Mouse (Mus musculus) B cell, adult 2 months (primary cell): ENCODE data around the gene 4931428L18Rik.
"Not testable (repeated sequence)": the region's sequence is repeated elsewhere in the genome, so short reads cannot be mapped to it uniquely, and the experiment has no call there.

Experiments
- DNase-seq, 2 experiments: peaks; one replicate each; pipeline ENCODE4 v3.0.0; 2022

The 4931428L18Rik gene

DNA sequence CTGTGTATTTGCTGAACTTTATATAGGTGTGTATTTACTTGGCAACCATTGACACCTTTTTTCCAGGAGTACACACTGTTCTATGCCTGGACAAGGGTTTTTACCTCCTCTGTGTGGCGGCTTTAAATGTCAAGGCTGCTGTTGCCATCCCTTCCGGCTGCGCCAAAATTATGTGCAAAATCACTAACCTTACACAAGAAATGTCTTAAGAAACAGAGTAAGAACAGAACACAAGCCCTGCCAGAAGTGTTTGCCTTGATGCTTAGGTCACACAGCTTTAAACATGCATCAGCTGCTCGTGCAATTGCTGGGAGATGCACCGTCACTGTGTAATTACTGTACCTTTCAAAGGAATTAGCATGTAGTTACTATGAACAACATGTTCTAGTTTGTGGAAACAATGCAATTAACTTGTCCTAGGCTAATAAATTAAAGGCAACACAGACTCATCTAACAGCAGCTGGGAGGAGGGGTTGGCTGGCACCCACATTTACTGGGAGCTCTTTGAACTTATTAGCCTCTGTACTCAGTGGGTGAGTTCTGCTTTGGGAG, 171.0 kb downstream of the 4931428L18Rik start:
- no peak for DNase-seq

DNA sequence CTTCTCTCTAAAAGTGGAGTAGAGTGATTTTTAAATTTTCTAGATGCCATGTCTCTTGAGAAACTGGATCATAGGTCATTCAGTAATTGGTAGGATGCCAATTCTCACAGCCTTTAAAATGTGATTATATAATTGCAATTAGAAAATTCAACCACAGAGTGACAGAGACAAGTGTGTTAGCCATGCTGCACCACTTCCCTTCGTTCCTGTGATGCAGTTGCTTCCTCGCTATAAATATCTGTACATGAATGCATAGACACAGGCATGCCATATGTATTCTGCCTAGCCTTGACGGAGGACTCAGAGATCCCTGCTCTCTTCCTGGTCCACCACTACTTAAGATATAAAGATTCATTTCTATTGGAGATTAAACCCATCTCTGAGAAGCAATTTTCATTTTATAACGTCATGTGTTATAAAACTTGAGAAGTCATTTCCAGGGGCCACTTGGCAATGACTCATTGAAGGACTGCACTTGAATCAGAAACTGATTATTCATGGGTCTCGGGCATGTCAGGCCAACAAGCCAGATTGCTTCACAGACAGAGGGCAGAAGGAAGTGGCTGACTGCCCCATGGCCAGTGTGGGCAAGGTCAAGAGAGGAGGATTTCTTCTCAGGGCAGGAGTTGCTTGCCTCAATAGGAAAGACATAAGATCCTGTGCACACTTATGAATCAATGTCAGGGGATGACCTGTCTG, 172.4 kb downstream of the 4931428L18Rik start:
- no peak for DNase-seq

DNA sequence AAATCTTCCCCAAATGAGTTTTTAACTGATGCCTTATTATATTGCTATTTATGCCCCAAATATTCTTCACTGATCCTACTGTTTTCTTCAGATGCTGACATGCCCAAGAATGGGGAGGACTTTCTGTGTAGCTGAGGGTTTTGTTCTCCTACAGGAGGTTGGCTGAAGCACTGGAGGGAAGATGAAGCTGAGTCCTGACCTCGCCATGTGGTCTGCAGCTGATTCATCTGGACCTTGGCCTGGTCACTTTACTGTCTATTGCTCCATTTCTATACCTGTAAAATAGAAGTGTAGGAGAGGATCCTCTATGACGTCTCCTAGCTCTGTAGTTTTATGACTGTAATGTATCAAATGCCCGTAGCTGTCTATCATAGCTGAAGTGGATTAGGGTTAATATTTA, 179.3 kb downstream of the 4931428L18Rik start:
- DNase-seq, result no peak

DNA sequence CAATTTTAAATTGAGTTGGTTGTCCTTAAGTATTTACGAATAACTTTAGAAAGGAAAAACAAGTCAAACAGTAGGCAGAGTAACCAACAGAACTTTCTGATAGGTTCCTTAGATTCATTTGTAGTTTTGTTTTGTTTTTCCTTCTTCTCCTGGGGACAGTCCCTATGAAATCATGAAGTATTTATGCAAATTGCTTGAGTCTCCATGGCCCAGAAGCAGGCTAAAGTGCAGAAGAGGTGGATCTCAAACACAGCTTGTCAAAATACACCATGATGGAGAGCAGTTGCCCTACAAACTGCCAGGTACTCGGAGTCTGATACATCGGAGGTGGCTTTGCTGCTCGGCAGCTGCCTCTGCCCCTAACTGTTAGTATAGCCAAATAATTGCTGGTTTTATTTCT, 179.7 kb downstream of the 4931428L18Rik start:
- DNase-seq, result no peak

DNA sequence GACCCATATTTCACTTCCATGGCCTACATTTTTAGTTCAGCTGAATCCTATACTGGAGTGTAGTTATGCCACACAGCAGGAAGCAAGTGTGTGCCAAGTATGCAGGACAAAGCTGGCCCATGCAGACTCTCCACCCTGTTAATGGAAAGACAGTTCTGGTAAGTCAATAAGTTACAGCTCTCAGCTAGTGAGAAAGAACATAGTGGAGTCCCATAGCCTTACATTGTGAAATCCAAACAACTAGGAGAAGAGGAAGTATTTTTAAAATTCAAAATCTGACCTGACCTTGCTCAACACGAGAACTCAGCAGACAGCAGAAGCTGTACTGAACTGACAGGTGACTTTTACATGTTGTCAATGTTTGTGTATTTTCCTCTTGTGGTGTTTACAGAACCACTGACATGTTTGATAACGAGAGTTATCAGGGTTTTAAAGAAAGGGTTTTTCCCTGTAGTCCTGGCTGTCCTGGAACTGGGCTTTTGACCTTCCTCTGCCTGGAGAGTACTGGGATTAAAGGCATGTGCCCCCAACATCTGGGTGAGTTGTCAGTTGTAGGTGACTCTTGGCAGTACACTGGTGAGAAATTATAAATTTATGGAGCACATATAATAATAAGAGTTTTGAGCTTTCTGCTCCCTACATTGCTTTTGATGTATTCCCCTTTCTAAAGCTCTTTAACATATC, 188.5 kb downstream of the 4931428L18Rik start:
- DNase-seq, result no peak

DNA sequence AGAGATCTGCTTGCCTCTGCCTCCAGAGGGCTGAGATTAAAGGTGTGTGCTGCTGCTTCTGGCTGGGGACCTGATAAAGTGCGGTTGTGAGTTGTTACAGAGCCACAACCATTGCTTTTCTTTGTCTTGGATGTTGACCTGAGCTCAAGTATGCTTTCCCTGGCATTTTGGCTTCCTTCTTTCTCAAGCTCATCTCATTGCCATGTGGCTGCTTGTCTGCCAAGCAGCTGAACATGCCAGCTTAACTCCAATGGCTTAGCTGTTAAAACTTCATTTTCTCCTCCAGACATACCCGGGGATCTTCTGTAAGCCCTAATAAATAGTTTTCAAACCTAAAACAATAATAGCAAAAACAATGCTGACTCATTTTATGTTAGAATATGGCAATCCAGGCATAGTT, 190.1 kb downstream of the 4931428L18Rik start:
- DNase-seq, result no peak

DNA sequence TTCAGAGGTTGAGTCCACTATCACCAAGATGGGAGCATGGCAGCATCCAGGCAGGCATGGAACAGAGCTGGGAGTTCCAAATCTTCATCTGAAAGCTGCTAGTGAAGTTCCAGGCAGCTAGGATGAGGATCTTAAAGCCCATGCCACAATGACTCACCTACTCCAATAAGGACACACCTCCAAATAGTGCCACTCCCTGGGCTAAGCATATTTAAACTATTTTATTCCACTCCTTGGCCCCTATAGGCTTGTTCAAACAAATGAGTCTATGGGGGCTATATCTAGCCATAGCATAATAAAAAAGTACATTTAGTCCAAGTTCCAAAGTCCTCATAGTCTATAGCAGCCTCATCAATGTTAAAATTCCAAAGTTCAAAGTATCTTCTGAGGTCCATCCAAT, 199.3 kb downstream of the 4931428L18Rik start:
- no peak for DNase-seq

DNA sequence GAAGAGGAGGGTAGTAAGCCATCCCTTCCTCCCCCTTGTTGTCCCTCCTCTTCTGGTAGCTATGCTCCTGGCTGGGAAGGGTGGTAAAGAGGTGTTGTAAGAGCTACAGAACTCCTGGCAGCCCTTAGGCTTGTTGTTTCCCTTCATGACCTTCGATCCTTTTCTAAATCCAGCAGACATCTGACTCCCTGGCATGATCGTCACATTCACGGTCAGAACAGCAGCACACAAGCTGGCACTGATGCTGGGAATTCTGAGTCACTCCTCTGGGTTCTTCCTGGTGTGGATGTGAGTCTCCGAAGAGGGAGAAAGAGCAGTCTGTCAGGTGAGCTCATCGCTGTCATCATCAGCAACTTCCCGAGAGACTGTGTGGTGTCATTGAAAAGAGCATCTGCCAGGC, 203.2 kb downstream of the 4931428L18Rik start:
- no peak for DNase-seq

DNA sequence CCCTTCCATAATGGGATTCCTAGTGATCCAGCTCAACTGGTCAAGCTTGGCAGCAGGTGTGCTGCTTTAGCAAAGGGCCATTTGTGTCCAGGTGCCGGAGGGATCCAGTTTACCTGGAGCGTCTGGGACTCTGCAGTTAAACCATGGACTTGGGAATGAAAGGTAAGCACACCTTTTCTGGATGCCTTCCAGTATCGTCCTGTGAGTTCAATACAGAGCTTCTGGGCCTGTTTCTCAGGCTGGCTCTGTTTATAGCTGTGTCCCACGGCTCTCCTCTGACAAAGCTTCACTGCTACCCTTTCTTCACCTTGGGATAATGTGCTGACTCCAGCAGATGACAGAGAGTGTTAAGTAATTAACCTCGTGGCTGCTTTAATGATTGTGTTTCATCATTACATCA, 205.1 kb downstream of the 4931428L18Rik start:
- DNase-seq, result no peak

DNA sequence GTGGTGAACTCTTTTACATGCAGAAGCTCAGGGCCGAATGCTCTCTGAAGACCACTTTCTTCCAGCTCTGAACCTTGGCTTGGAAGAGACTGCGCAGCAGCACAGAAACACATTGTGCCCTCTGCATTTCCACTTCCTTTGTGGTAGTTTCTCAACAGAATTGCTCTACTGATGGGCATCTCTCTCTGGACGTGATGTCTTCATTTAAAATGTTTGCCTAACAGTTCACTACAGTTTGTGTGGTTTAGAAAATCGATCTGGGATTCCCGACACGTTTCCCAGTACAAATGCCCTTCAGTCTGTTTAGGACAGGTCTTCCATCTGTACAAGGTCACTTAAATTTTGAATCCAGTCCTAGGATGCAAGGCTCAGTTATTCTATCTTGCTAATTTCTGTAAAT, 206.4 kb downstream of the 4931428L18Rik start:
- no peak for DNase-seq

DNA sequence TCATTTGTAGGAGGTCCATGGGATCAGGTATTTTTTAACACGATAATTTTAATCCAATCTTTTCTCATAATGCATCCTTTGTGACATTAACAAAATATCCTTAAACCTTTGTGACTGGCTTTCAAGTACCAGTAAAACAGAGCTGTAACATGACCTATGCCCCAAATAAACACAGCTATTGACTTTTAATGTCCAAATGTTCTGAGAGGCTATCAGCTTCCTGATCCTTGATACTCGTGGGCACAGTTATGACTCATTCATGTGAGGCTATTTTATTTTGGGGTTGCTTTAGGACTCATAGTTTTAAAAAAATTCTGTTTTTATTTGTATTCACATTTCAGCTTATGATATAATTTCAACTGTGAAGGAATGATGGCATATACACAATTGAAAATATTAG, 207.2 kb downstream of the 4931428L18Rik start:
- DNase-seq, result no peak

DNA sequence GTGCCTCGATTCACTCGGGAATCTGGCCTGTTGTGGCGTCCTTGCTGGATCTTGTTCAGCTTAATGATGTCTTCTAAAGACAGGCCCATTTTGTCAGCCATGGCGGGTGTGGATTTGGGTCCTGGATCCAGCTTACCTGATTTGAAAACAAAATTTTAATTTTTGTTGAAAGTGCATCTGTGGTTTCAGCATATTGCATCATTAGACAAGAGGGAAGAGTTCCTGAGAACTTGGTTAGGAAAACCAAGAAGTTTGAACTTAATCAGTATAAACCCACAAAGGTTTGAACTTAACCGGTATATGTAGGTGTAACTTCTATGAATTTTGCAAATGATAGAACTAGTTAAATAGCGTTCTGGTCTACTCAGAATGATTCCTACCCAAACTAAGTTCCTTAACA, 244.6 kb downstream of the 4931428L18Rik start, which contains the start of gene AC153137.1:
Gene AC153137.1 (minus strand): TSS at position 101 of the 400 bp plus-strand sequence.
- DNase-seq, result not testable (repeated sequence)

DNA sequence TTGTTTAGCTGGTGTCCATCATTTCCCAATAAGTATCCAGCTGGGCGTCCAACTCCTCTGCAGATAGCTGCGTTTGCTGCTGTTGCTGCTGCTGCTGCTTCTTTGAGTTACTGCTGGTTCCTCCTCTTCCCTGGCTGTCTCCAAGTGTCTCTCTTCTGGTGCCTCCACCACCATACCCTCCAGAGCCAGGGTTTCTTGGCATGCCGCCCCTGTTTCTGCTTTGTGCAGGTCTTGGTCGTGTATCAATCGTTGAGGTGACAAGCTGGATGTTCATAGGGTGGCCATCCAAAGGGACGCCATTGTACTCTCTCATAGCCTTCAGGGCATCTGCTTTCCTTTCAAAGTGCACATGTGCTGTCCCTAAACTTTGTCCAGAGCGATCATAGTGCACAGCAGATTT, 245.2 kb downstream of the 4931428L18Rik start:
- DNase-seq, result not testable (repeated sequence)

DNA sequence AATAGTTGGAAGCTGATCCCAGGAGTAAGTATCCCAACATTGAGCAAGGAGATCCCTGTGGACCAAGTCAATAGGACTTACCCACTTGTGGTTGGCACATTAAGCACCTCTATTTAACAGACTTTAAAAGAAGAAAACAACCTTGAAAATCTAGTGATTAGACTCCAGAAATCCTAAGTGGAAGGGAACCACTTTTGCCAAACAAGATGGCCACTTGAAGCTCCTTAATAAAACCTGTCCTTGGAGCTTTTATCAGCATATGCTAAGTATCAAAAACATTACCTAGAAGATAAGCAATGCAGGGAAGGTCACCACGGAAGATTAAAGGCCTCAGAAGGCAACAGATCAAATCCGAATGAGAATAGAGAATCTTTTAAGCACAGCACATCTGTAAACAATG, 270.7 kb downstream of the 4931428L18Rik start:
- DNase-seq, result no peak

DNA sequence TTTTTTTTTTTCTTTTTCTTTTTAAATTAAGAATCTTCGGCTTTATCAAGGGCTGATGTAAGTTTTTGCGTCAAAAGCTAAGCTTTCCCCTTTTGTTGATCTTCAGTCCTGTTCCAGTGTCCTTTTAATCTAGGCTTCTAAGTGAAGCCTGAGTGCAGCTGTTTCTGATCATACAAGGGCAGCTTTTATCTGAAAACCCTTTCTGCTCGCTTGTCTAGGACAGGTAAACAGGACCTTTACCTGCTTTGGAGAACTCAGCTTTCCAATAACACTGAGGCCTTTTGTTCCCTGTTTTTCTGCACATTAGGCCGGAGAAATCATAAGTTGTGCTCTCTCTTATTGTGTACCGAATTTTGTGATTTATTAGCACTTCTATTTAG, 272.0 kb downstream of the 4931428L18Rik start:
- DNase-seq, result peak in 1 of 2 experiments; percentile 12

DNA sequence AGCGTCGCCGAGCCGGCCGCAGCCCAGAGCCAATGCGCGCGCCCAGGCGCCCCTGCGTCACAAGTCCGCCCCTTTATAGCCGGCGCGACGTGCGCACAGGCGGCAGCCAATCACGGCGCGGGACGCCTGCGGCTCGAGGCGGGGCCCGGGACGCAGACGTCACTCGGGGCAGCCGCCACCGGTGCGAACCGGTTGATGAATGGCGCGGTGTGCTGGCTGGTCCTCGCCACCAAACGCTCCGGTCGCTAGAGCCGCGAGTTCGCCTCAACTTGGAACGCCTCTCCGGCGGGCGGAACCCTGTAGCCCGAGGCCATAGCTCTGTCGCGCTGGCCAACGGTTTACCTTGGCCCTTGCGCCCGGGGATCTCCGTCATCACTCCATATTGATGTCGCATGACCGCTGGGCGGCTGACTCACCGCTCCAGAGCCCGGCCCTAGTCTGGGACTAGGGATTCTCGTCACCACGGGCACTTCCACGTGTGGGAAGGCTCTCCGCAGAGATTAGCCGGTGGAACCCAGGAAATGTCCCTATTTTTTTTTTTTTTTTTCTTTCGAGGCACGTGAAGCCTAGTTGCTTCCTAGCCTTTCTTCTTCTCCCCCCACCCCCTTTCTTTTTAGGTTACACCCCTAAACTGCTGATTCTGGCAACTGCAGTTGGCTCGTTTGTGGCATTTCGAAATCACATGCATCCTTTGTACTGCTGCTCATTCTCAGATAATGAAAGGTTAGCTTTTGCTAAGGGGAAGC, 272.6 kb downstream of the 4931428L18Rik start:
- peak; percentile 97 to 98 for DNase-seq

DNA sequence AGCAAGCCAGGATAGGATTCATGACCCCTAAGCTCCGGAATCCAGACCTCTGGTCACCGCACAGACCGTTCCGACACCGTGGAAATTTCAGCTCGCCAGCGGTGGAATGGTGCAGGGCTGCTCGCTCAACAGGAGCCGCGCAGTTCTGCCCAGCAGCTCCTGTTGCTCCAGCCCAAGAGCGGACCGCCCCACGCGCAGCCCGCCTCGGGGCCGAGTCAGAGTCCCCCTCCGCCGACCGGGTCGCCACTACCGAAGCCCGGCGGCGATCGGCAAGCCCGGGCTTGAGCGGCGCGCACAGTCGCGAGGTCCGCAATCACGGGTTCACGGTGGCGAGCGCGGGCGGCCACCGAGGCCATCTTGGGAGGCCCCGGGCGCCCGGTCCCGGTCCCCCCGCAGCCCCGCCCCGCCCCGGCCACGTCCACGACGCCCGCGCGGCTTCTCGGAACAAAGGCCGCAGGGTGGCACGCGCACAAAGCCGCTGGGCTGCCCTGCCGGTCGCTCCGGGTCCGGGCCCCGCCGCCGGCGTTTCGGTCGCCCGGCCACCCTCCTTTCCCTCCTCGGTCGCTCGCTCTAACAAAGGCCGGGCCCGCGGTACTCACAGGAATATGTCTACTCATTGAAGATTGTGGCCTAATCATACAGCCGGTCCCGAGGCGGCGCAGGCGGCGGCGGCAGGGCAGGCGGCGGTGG, 273.4 kb downstream of the 4931428L18Rik start:
- DNase-seq, result peak in 1 of 2 experiments; percentile 60

DNA sequence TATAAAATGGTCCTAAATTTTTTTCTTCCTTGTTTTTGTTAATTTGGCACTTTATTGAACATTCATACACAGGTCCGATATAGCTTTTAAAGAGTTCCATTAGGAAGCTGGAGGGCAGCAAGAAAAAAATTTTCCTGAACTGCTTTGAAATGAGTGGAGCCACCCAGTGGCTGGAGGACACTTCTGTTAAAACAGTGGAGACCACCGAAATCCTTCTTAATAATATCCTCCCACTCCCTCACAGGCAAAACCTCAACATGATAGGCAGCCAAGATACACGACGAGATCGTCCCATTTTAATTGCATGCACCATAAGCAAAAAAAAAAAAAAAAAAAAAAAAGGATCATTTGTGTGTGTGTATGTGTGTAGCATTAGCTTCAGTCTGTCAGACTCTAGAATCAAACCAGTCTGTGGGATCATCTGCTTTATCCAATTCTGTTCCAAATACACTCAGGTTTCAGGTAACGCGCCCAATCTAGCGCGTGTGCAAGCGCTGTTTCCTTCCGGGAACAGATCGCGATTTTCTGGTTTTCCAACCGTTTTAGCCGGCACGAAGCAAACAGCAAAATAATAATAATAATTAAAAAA, 274.0 kb downstream of the 4931428L18Rik start:
- peak; percentile 58 to 62 for DNase-seq
